Mouse (Mus musculus) urinary bladder, postnatal 25 days (tissue): ENCODE data around the gene Plppr3.
"Not testable (repeated sequence)": the region's sequence is repeated elsewhere in the genome, so short reads cannot be mapped to it uniquely, and the experiment has no call there.

Experiments
- DNase-seq: peaks from one replicate; pipeline ENCODE4 v3.0.0; 2022; ENCODE audit warnings: low spot score

Plppr3 gene

DNA sequence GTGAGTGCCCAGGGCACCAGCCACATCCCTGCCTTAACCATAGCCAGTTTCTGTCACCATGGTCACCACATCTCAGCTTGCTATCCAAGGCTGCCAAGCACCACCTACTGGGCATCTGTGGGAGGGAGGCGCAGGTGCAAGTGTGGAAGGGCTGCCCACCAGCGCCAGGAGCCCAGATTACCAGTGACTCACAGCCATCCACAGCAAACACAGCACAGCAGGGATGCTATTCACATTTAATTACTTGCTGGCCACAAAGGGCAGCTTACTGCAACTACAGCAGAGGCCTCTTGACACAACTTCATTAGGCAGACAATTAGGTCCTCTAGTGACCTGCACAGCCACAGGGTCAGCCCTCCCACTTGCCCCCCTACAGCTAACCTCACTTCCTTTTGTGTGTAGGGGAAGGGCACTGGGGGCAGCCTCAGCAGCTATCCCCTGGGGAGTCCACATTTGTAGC, 26.5 kb upstream of the Plppr3 start:
- DNase-seq: no peak

DNA sequence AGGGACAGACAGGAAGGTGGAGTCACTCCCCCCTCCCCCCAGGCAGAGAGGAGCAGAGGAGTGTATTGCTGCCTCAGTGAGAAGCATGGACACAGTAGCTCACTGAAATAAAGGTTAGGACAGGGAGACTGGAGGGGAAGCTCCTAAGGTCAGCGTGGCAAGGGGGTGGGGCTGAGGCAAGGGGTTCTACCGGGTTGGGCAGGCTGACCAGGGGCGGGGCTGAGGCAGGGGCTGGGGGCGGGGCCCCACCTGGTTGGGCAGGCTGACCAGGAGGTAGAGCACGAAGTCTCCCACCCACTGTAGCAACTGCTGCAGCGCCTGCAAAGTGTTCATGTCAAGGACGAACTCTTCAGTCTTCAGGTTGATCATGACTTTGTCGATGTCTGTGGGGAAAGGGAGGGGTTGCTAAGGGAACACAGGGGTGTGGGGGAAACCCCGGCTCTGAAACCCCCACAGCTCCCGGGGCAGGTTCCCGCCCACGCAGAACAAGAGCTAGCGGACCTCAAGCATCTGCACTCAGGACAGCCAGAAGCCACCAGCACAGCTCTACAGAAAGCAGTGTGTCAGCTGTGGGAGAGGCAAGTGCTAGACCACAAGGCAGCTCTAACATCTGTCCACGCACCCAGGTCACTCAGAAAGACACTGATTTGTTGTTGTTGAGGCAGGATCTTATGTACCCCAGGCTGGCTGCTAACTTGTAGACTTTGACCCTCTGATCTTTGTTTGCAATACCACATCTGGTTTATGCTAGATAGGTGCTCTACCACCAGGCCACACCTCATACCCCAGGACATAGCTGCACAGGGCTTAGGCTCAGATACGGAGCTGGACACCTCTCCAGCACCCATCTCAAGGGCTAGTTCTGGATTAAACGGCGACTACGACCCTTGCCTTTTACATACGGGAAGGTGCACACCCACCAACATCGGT, 23.1 kb upstream of the Plppr3 start:
- DNase-seq: no peak

- no peak for DNase-seq
Observed at GRCm38 (mm10) chr10:79896814-79897213, 22.4 kb upstream of the Plppr3 start.

DNA sequence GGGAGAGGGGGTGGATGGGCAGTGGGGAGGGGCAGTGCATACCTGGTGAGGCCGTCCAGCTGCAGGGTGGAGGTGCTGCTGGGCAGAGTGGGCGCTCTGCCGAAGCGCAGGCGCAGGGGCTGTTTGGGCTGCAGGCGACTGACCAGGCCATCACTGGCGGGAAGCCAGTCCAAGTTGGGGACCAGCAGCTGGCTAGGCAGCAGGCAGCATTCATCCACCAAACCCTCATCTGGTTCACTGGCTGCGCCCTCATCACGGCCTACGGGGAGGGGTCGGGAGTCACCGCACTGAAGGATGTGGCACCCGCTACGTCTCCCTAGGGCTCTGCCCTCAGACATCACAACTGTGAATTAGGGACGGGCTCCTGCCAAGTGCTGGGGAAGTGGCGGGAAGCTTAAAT, 21.9 kb upstream of the Plppr3 start:
- no peak for DNase-seq

GRCm38 (mm10) chr10:79892451-79893118, 18.2 kb upstream of the Plppr3 start:
- DNase-seq: peak; percentile 78

DNA sequence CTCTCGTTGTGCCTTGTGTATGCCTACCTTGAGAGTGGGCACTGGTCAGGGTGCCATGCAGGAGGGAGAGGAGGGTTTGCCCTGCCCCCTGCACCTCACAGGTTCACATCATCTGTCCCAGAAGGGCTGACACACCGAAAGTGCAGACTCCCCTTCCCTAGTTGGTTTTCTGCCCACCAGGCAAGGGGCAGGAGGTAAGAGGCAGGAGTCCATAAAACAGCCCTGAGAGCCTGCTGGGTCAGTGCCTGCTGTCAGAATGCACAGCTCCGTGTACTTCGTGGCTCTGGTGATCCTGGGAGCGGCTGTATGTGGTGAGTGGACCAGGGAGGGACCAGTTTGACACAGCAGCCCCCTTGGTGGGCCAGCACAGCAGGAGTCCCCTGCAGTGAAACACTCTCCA, 16.2 kb upstream of the Plppr3 start, which contains the start of gene Cfd:
Gene Cfd (plus strand): TSS at position 184 of the 400 bp plus-strand sequence.
- no peak for DNase-seq

GRCm38 (mm10) chr10:79889386-79889785, 15.0 kb upstream of the Plppr3 start:
- DNase-seq: no peak

DNA sequence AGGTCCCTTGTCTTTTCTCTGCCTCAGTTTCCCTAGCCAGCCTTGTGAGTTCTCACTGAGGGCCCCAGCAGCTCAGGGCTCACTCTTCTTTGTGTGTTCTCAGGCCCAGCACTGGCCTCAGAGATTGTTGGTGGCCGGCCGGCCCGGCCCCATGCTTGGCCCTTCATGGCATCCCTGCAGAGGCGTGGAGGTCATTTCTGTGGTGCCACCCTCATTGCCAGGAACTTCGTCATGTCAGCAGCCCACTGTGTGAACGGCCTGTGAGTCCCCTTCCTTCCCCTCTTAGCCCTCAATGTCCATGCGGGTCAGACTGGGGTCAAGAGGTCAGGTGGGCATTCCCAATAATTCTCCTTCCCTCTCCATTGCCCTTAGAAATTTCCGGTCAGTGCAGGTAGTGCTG, 12.2 kb upstream of the Plppr3 start:
- no peak for DNase-seq

DNA sequence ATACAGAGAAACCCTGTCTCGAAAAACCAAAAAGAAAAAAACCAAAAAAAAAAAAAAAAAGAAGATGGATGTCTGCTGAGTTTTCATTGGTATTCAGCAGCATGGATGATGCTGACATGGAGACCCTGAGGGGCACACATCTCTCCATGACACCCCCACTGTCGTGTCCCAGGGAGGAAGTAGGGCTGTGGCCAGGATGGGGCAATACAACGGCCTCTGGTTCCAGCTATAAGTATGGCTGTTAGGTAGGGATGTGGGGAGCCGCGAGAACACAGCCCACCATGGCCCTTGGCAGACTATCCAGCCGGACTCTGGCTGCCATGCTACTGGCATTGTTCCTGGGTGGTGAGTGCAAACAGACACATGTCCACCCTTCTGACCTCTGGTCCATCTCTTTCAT, 11.6 kb upstream of the Plppr3 start, which contains the start of gene Elane:
Gene Elane (plus strand): TSS at position 194 of the 400 bp plus-strand sequence.
- no peak for DNase-seq

GRCm38 (mm10) chr10:79884938-79885337, 10.5 kb upstream of the Plppr3 start:
- DNase-seq: not testable (repeated sequence)

GRCm38 (mm10) chr10:79884446-79884845, 10.0 kb upstream of the Plppr3 start:
- DNase-seq: no peak

DNA sequence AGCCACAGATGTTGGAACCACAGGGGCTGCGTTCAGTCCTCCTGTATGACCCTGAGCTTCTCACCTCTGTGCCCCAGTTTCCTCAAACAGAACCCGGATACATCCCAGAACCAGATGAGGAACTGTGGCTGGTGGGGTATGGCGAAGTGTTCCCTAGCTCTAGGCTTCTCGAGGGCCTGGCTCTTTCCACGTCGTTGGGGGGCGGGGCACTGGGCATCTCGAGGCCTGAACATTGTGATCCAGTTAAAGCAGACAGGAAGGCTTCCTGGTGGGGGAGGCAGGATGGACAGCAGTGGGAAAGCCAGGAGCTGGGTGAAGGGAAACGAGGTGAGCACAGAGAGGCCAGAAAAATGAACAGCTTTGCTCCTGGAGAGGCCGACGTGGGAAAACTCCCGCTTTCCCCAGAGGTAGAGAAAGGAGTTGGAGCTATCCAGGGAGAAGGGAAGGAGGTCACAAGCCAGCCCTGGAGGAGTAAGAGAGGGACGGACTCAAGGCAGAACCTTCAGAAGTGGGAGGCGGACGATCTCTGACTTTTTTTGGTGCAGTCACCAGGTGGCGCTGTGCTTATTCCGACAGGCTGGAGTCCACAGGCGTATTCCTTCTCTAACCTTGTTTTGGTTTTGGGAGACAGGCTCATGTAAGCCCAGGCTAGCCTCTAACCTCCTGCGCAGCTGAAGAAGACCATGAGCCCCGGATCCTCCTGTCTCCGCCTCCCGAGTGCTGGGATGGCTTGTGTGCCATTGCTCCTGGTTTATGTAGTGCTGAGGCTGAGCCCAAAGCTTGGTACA, 9.1 kb upstream of the Plppr3 start:
- peak; percentile 81 for DNase-seq

- no peak for DNase-seq
Observed at GRCm38 (mm10) chr10:79881981-79882380, 7.5 kb upstream of the Plppr3 start.

GRCm38 (mm10) chr10:79880721-79881120, 6.3 kb upstream of the Plppr3 start:
- DNase-seq: no peak

DNA sequence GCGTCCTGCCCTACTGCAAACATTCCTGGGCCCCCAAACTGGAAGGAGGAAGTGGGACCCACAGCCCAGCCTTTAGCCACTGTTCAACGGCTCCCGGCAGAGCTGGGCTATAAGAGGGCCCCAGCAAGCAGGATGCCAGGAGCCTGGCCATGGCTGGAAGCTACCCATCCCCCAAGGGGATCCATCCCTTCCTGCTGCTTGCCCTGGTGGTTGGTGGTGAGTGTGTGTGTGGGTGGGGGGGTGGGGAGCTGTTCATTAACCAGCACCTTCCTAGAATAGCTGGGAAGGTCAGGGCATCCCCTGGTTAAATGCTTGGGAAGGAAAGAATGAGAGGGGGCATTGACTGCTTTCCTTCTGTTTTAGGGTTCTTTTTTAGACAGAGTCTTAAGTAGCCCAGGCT, 5.1 kb upstream of the Plppr3 start:
- DNase-seq: no peak

DNA sequence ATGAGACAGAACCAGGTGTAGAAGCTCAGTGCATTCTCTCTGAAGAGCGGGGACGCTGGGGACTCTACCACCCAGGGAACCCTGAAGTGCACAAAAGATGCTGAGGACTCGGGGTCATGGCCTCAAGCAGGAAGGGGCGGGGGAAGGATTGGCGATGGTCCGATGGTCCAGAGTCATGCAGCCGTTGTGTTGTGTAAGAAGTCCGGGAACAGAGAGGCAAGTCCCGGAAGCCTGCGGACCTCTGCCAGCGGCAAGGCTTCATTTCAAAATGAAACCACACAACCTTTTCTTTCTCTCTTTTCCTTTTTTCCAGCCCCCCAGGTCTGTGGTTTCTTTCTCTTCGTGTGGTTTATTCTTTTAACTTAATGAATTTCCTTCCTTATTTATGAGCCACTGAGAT, 3.3 kb upstream of the Plppr3 start:
- DNase-seq: no peak

- DNase-seq: no peak
Observed at GRCm38 (mm10) chr10:79877174-79877573, 2.7 kb upstream of the Plppr3 start.

GRCm38 (mm10) chr10:79873715-79874289, 632 bp downstream of the Plppr3 start:
- no peak for DNase-seq

DNA sequence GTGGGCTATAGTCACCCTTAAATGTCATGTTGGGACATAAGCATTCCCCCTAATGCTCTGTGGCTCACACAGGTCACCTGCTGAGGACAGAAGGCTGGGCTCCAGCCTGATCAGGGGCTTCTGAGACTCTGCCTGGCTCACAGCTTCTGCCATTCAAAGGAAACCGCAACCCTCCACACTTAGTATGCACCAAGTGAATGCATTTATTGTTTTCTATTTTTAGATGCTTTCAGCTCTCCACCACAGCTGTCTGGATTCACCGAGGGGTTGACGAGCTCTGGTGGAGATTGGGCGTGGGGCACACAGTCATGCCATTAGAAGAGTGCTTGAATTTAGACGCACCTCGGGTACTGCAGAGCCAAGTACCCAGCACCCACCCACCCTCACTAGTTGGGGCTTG, 1.1 kb downstream of the Plppr3 start:
- no peak for DNase-seq

DNA sequence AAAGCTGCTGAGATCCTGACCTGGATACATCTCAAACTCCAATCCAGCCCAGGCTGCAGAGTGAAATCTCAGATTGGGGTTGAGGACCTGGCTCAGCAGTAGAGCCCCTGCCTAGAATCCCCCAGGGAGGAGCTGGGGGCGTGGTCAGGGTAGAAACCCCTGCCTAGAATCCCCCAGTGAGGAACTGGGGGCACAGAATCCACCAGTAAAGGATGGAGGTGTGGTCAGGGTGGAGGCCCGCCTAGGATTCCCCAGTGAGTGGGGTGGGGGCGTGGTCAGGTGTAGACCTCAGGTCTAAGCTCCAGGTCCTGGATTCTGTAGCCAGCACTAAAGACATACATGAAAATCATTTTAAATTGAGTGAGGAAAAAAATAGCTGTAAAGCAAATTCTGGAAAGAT, 1.6 kb downstream of the Plppr3 start:
- DNase-seq: no peak

DNA sequence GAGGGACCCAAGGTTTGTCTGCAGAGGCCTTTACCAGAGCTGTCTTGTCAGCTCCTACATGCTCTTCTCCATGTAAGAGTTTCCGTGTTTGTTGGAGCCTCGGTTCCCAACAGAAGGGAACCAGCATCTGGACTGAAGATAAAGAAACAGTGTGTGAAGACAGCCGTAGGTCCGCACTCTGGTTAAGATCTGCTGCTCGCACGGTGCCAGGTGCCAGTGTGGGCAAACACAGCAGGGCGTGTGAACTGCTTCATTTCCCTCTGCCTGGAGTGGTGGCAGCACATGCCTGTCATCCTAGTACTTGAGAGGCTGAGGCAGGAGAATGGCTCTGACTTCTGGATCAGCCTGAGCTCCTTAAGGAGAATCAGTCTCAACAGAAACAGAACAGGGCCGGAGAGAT, 2.6 kb downstream of the Plppr3 start:
- no peak for DNase-seq

- no peak for DNase-seq
Observed at GRCm38 (mm10) chr10:79866601-79867000, 7.8 kb downstream of the Plppr3 start.
